Mouse (Mus musculus) common myeloid progenitor, adult 5-6 weeks (primary cell): ENCODE measurements around the gene Snd1. TPM values are rescaled to one million over a fixed set of nuclear protein-coding genes. Genes with fewer than 3 reads are reported as not detected.

ENCODE experiments used
- ATAC-seq: replicated peaks from 2 replicates; pipeline ENCODE4 v1.8.0; 2016; ENCODE audit warnings: low read depth, mild to moderate bottlenecking, moderate TSS enrichment, inconsistent platforms; ENCODE audit not compliant: poor library complexity, severe bottlenecking
- total RNA-seq: library from RNA; stranded (forward); fragments of 200-1000, 187-1606 nt; gene quantifications from 2 replicates; pipeline ENCODE4 v1.2.3, GENCODE M21; 2017

The Snd1 gene
- total RNA-seq, 1 experiment from 2014 or later = 176 TPM

DNA sequence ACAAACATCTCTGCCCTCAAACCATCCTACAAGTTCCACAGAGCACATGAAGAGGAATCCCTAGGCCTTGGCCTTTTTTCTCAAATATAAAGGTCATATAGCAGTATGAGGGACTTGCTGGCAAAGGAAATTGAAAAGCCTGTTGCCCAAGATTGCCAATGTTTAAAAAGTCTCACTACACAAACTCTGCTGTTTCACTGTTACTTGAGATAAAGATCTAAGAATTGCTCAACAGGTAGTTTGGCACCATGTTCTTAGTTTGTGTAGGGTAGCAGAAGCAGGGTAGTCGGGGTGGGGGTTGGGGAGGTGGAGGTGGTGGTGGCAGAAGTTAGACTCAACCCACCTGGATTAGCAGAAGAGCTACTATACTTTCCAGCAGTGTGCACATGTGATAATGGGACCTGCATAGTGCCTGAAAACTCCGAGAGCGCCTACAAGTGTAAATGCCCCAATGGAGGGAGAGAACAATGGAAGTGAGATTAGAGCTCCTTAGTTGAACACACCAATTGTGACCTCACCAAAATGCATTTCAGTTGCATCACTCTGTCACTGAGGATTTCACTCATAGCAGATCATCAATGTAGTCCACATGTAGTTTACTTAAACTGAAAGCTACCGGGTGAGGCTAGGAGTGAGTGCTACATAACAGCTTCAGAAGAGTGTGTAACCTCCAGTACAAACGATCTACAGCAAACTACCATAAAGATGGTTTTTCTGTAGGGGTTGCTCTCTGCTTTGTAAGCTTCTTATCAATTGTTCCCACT lies 259.1 kb downstream of the Snd1 start:
- ATAC-seq = no peak

DNA sequence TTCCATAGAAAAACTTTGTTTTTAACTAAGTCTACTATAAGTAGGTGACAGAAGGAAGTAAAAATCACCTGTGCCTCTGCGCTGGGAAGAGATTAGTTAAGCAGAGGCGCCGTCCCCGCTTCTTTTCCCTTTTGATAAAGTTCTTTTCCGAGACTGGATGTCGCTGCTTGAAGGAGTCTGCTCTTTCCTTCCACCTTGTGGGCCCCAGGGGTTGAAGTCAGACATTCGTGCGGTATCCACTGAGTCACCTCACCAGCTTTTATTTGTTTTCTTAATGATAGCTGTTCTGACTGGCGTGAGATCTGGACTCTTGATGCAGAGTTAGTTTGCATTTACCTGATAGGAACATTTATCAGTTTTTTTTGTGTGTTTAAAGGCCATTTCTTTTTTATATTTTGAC lies 260.2 kb downstream of the Snd1 start:
- ATAC-seq = no peak

DNA sequence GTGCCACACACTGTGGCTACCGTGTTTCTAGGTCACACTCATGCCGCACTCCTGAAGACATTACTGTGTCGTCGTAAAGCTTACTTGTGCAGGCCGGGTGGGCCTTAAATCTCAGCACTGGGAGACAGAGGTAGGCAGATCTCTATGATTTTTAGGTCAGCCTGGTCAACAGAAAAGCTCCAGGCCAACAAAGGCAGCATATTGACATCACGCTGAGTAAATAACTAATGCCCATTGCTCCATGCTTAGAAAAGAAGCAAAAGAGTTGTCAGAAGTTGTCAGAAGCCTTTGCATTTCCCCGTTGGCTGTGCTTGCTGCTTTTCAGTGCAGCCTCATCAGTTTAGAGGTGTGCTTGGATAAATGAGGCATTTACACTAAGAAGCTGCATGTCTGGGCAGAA lies 261.7 kb downstream of the Snd1 start:
- ATAC-seq = no peak

GRCm38 (mm10) chr6:28737601-28738000 lies 262.7 kb downstream of the Snd1 start:
- ATAC-seq = no peak

DNA sequence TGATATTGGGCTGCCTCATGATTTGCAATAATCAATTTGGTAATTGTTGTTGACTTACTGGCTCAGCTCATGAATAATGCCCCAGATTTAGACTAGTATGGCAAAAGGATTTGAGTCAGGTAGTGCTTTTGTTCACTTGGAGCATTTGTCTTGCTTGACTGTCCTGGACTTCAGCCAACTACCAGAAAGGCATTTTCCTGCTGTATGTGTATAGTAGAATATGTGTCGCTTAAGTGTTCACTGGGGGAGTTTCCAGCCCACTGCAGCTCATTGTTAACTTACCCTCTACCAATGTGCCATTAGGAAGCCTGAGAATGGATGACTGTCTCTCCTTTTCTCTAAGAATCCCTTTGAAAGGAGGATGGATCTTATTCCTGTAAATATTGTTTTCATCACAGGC lies 268.6 kb downstream of the Snd1 start:
- ATAC-seq = no peak

- ATAC-seq = no peak
These were observed 270.9 kb downstream of the Snd1 start for GRCm38 (mm10) chr6:28745864-28746263.

- ATAC-seq = no peak
These were observed 272.1 kb downstream of the Snd1 start for GRCm38 (mm10) chr6:28747025-28747424.

DNA sequence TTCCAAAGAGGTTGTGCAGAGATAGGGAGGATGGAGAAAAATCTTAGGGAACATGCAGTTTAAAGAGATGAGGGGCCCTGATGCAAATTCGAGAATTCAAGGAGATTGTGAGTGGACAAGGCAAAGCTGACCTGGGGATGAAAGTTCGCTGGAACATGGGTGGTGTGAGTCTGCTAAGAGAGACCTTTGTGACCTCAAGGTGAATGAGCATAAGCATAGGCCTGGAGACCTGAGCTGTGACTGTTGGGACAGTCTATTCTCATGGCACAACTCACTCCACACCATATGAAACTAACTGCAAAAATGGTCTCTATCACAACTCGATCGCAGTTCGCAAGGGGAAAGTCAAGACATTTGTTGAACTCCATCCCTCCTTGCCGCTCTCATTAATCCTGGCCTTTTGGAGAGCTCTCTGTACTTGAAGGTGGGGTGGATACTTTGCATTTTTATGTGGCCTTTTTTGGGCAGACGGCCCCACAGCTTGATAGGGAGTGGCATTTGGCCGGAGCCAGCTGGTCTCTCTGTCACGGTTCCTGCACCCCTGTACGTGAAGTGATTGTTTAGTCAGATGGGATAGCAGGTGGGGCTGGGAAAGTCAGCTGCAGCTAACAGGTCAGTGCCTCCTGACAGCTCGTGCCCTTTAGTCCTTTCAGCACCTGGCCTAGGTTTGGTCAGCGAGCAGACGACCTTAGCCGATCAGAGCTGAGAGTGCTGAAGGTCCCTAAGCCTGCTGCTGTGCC lies 273.2 kb downstream of the Snd1 start:
- ATAC-seq = no peak

DNA sequence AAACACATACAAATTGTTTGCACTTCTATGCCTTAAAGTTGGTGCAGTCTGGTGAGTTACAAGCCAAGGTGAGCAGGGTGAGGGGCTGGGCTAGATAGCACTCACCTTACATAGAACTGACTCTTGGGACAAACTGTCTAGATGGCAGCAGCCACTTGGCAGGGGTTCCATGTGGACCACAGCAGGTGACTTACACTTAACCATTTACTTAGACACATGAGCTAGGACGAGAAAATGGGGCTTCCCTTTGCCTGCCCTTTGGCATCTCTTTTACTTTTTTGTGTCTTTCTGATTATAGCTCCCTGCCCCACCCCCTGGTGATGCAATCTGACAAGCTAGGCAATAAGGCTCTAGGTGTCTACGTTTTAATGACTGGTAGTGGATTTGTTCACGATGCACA lies 274.3 kb downstream of the Snd1 start:
- no peak for ATAC-seq

DNA sequence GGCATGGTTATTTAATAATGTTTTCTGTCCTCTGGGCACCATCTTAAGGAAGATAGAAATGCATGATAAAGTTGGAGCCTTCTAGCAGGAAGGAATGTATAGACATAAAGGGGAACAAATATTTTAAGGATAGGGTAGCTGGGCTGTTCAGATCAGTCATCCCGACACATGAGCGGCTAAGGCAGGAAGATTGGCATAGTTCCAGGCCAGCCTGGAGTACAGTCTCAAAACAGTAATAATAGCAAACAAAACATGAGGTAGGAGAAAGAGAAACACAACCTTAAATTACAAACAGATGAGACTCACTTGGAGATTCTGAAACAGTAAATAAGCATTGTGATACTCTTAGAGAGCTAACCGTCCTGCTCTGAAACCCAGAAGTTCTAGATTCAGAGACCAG lies 276.2 kb downstream of the Snd1 start:
- no peak for ATAC-seq

DNA sequence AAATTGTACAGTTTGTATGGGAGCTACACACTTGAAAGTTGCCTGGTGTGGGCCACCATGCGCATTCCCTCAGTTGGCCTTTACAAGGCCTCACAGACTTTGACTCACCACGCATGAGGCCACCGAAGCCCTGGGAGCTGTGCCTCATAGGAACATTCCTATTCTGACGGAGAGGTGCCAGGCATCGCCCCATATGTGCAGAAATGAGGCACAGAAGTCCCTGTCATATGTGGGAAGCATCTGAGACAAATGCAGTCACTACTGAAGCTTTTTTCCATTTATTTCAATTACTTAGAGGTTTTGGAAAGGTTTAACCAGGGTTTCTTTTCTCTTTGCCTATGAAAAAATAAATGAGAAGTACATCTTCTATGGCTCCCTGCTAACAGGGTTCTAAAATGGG lies 278.3 kb downstream of the Snd1 start:
- ATAC-seq = no peak

DNA sequence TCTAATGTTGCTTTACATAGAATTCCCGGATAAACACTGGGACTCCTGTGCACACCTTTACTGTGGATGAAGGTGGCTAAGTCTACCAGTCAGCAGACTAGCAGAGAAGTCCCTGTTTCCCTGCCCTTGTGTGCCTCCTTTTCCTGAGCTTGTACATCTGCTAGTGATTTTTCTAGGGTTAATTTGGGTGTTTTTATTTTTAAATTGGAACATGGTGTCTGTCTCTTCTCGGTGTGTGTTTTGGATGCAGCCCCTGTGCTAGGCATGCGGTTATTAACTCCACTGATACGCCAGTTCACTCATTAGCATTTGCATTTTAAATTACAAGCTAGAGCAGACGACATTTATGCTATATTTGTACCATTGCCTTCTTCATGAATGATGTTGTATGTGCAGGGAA lies 278.7 kb downstream of the Snd1 start:
- ATAC-seq = no peak

GRCm38 (mm10) chr6:28754127-28754898 lies 279.4 kb downstream of the Snd1 start:
- no peak for ATAC-seq

GRCm38 (mm10) chr6:28756306-28757018 lies 281.5 kb downstream of the Snd1 start:
- ATAC-seq = no peak

DNA sequence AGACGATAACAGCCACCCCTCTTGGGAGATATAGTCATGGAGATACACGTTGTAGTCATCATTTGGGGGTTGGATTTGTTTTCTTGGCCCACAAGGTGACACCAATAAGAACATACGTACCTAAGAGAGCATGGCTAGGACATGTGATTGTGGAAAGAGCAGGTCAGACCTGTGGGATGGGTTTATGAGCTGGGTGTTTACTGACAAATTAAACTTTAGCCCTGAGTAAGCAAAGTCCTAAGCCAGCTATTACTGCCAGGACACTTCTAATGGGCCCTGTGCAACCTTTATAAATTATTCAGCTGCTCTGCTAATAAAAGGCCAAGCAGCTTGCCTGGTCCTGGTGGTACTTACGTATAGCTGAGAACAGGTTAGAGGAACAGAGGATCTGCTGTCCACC lies 283.4 kb downstream of the Snd1 start:
- ATAC-seq = no peak

DNA sequence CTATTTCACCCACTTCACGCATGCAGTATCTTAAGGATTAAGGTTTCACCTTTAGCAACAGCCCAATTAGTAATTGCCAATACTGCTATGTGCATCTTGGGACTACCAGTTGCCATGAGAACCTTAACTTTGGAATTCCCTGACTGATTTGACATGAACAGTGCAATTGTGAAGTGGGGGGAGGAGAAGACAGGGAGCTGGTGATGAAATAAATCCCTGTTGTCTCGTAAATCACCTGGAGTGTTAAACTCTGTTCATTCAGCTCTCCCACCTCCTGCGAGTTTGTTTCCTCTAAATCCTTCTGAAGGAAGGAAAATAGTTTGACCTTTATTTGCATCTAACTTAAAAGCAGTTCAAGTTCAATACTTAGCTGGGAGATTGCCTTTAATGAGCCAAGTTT lies 286.8 kb downstream of the Snd1 start:
- no peak for ATAC-seq

DNA sequence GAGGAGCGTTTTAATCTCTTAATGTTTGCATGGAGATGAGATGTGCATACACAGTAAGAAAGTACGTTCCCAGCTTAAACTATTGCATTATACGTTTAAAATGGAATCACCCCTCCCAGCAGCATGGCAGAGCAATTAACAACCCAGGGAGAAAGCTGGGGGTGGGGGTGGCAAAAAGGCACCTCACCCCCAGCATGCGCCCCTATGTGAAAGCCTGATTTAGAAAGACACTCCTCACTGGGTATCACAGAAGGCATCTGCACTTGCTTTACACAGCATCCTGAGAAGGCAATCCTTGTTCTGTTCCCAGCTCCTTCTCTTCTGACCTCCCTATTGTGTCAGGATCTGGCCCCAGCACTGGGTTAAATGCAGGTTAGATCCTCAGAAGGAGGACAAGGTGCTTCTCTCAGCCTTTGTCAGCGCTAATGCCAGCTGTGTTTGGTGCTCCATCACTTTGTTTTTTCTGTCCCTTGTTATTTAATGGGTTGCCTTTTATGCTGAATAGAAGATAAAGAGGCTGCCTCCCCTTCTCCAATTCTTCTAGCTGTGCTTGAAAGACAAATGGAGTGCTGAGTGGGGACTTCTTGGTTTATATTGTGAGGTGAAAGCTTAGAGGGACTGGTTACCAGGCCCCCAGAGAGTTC lies 287.3 kb downstream of the Snd1 start:
- ATAC-seq = no peak

DNA sequence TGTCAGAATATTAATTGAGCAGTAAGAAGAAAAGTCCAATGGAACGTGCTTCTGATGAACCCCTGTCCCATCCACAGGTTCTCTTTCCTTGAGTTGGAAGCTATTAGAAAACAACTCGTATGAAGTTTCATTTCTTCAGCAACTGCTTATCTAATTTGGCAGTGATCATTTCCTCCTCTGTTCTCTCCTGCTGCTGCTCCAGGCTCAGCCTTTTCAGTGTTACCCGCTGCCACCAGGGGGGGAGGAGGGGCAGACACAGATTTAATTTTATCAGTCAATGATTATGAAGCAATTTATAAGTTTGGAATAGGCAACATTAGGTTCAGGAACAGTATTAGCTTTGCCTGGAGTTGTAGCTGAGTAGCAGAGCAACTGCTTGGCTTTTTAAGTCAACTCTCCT lies 291.7 kb downstream of the Snd1 start:
- ATAC-seq = peak; percentile 54

- ATAC-seq = no peak
These were observed 293.0 kb downstream of the Snd1 start for GRCm38 (mm10) chr6:28767891-28768481.

- no peak for ATAC-seq
These were observed 296.4 kb downstream of the Snd1 start for GRCm38 (mm10) chr6:28771331-28771730.
